Mouse (Mus musculus): ENCODE results near the gene Il1rn.

Il1rn gene

DNA sequence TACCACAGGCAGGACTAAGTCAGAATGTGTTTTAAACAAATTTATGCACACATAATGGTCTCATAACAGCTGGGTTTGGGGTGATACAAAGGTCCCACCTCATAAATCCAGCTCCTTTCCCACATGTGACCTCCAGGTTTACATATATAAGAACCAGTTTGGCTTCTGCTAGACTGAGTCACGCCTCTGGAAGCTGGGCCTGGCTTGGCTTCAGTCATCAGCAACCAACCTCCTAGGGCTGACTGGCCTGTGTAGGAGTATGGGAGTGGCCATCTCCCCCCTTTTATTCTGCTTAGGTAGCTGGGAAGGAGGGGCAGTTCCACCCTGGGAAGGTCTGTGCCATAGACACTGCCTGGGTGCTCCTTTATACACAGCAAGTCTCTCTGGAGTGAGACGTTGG is at the start of gene Il1rn:
TSS of gene Il1rn (plus strand) at position 309 of the 400 bp plus-strand sequence.
- no peak for DNase-seq (ENCODE audit: low spot score in 2 of 2)

DNA sequence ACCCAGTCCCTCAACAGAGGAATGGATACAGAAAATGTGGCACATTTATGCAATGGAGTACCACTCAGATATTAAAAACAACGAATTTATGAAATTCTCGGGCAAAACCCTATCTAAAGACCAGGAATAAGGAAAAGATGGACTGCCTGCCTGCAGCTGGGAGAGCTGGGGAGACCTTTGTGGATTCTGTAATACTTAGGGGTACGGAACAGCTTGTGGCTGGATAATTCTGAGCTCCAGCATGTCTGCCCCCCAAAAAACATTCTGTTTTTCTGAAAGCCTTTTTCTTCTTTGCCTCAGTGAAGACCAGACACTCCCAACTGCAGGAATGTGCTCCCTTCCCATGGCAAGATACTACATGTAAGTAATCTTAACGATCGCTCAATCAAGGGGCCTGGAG is 45.8 kb upstream of the Il1rn start, which contains the start of gene Il1f10:
TSS of gene Il1f10 (plus strand) at position 301 of the 400 bp plus-strand sequence.
- no peak for DNase-seq (ENCODE audit: low spot score in 2 of 2)

DNA sequence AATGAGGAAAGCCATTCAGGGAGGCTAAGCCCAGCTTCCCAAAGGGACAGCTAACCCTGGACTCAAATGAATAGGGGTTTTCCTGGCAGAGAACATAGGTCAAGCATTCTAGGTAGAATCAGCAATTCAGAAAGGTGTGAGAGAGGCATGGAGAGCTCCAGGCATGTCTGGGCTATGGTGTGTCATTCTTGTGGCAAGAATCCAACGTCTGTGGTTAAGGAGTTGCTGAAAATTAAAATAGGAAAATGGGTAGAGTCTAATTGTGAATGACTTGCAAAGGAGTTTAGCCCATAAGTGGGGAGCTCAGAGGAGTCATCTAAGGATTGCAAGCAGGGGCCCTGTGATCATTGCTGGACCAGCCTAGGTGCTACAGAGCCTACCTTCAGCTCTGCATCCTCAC is 42.0 kb upstream of the Il1rn start:
- no peak for DNase-seq (ENCODE audit: low spot score in 2 of 2)

DNA sequence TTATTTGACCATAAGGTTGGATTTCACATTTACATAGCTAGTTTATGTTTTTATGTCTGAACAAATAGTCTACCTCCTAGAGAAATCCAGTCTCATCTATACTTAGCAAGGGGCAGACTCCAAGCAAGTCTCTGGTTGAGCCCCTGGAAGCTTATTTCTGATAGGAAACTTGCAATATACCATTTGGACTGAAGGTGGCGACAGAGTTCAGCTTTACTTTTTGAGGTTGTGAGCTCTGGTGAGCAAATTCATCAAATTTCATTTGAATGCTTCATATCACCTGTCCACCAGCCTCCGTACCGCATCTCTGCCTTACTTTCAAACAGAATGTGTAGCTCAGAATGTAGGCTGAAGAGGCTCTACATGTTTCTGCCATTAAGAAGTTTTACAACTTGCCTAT is 39.8 kb upstream of the Il1rn start:
- no peak for DNase-seq (ENCODE audit: low spot score in 2 of 2)

DNA sequence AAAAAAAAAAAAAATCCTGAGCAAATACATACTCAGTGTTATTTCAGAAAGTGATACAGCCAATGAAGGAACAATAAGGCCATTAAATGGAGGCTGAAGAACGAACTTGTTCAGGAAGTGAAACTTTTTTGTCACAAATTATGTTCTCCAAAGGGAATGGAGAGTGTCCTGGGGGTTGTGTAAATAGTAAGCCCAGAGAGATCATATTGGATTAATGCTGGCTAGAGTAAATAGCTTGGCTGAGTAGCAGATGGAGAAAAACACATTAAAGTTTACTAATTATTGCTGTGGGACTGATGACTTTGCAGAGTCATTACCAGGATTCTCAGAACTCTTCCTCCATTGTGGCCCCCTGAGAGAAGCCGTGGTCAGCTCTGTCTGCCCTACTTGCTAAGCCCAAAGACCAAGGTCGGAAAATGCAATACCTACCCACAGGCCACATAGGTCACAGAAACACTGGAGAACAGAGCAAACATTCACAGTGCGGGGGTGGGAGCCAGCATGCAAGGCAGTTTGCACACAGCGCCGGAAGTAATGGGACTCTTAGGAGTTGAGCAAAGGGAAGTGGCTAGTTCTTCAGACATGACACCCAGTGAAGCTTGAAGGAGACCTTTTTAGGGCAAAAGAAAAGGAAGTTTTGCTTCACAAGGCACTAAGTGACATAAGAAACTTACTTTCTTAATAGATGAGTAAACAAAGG is 25.2 kb upstream of the Il1rn start:
- no peak for DNase-seq (ENCODE audit: low spot score in 2 of 2)

DNA sequence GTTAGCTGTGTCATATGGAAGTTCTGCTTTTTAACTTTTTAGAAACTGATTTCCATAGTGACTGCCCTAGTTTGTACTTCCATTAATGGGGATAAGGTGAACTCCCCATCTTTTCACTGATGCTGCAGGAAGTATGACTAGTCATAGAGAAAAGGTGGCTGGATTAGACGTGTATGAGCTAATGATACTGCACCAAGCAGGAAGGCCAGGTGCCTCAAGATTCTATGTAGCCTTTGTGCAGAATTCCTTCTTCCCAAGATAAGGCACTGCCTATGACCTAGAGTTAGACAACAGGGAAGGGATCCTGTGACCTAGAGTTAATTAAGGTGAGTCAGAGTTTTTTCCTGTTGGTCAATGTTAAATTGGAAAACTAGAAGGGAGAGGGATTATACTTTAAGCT is 19.7 kb upstream of the Il1rn start:
- DNase-seq (ENCODE audit: low spot score in 2 of 2) = no peak

DNA sequence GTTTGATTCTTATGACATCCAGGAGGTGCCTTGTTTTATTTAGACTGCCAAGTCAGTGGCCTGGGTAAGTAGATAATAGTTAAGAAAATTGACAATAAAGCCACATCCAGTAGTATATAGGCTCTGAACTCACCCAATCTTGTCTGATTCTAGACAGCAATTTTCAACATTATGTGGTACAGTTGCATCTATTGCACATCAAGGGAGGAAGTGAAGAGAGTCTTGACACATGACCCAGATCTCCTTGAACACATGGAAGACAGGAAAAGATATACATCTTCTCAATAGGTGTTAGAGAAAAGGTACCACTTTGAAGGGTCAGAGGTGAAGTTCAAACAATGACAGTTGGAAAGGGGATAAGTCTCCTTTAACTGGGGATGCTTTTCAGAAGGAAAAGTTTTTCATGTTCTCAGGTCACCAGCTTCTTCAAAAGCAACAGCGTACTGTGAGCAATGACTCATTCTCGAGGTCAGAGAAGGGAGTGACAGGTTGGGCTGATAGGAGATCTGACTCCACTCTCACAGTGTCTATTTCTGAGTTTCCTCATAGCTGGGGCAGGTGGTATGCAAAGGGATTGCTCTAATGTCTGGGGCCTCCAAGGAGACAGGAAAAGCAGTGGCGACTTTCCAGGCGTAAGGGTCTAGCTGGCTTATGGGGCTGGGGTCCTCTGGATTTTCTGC is 18.6 kb upstream of the Il1rn start:
- DNase-seq (ENCODE audit: low spot score in 2 of 2) = no peak

DNA sequence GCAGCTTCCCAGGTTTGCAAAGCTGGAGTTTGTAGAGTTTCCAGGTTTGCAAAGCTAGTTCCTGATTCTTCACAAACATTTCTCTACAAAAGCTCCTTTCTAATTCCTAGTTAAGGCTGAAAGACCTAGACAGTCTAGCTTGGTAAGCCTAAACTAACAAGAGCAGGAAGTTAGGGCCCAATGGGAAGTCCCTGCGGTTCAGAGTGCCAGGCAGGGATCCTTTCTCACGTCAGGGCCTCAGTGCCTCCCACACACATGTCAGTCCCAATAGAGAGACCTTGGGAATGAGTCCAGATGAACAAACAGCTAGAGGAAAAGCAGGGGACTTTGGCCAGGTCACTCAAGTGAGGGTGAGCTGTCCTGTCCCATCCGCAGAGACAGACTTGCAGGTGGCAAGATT is 1.3 kb upstream of the Il1rn start:
- DNase-seq (ENCODE audit: low spot score in 2 of 2) = no peak

DNA sequence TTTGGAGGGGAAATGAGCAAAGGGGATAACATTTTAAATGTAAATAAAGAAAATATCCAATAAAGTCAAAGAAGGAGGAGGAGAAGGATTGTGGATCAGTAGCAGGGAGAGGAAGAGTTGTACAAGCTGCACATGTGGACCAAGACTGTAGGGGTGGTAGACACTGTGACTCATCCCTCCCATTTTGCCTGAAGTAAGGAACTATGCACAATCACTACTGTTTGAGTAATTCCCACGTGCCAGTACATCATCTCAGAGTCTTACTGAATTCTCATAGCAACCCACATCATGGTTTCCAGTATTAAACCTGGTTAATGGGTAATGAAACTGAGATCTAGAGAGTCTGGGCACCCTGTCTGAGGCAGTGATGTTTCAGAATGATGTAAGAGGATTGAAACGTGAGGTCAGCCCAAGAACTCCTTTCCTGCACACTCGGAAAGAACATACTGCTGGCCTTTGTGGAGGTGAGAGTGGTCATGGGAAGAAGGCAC is 4.8 kb downstream of the Il1rn start:
- DNase-seq (ENCODE audit: low spot score in 2 of 2) = no peak

DNA sequence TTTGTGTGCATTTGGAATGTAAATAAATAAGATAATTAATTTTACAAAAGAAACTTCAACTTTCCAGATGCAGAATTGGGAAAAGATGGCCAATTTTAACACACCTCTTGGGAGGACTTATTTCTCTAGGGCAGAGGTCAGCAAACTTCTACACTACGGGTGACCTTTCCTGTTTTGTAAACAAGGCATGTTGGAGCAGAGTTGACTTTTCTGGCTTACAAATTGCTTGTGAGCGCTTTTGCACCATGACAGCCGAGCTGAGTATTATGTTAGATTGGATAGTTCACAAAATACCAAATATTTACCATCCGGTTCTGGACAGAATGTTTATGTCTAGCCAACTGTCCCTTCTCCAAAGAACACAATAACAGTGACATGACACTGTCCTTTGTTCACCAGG is 8.0 kb downstream of the Il1rn start:
- no peak for DNase-seq (ENCODE audit: low spot score in 2 of 2)

DNA sequence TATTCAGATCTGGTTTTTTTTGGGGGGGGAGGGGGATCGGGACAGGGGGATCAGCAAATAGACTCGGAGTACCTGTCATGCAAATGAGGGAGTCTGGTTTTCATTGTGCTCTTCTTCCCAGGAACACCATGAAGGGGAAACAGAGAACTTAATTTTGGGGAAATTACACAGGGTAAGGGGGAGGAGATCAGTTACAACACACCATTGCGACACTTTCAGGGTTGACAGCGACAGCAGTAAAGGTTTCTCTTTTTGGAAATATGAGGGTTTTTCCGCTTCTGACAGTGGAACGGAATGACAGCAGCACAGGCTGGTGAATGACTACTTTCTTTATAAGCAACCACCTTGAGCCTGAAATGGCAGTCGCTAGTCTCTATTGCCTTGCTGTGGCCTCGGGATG is 8.4 kb downstream of the Il1rn start:
- DNase-seq (ENCODE audit: low spot score in 2 of 2) = no peak

DNA sequence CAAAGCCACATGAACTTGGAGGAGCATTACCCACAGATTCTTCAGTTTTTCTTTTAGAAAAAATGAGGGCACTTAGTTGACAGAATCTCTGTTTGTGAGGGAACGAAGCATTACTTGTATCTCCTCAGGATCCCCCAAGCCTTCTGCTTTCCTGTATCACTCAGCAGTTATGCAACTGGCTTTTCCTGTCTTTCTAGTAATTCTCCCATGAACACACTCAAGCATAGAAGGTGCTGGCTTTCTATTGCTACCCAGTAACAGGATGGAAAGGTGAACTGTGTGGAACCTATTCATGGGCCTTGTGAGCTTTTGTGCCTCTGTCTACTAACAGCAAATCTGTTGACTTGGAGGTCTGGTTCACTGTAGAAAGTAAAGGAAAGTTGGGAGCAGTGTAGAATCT is 11.3 kb downstream of the Il1rn start:
- no peak for DNase-seq (ENCODE audit: low spot score in 2 of 2)

DNA sequence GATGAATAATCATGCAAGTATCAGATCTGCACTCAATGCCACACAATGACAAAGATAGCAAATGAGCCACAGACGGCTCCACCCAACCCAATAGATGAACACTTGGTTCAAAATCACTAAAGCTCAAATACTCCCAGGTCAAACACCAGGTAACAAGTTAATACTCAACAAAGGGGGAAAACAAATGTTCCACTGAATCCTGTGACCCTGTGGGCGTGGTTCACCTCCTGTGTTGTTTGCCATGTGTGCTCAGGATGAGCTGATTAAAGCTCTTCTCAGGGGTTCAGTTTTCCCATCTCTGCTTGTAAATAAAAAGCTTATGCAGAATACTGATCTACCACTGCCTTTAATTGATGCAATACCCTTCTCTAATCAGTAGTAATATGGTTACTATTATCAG is 14.5 kb downstream of the Il1rn start:
- no peak for DNase-seq (ENCODE audit: low spot score in 2 of 2)

DNA sequence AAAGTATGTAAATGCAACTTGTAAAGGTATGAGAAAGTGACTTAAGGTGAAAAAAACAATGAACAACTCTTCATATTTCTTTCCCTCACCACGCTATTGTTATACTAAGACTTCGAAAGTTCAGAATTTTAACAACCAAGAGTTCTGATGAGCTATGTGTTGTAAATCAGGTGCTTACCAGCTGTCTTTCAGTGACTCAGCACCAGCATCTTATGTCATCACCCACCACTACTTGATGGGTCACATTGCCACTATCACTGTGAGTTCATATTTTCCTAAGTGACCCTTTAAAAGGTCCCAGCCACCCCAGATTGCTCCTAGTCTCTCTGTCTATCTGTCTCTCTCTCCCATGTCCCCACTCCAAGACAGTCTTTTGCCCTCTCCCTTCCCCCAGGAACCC is 16.4 kb downstream of the Il1rn start:
- no peak for DNase-seq (ENCODE audit: low spot score in 2 of 2)

DNA sequence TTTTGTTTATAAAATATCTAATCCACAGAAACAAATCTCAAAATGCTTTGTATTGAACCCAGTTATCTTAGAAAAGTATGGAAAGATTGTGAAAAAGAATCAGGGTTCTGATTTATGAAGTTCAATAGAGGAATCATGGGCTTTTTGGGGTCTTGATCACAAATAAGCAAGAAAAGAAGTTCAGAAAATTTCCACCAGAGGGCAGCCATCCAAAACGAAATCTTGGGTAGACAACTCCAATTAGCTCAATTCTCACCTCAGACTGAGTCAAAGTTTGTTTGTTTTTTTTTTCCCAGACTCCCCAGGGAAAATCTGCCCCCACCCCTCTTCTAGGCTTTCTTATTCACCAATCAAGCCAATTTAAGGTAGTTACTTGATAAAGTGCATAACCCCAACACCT is 21.0 kb downstream of the Il1rn start:
- no peak for DNase-seq (ENCODE audit: low spot score in 2 of 2)

DNA sequence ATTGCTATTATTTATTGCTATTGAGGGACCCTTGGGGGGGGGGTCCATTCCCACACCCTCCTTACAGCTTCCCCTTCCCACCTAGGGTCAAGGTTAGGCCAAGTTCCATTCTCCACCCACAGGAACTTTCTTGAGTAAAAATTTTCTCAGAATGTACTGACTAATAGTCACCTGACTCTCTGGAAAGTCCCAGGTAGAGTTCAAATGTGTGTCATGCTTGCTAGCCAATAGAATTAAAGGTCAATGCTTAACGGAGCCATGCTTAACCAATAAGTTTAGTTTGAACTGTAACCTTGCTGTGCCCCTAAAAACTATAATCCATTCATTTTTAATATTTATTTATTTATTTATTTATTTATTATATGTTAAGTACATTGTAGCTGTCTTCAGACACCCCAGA is 22.7 kb downstream of the Il1rn start:
- DNase-seq (ENCODE audit: low spot score in 2 of 2) = no peak

DNA sequence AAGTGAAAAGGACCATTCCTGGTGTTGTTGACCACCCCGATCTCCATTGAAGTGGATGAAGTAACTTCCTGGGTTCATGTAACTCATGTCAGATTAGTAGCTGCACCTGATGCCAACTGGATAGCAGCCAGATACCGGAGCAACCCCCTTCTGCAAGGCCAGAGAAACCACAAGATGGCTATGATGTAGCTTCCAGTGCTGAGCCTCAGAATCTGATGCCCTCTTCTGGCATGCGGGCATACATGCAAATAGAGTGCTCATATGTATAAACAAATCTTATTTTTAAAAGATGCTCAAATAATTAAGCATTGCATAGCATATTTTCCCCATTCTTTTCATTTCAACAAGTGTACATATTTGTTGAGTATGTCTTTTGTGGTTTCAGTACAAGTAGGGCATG is 27.2 kb downstream of the Il1rn start:
- peak in 1 of 2 experiments; percentile 4 for DNase-seq (ENCODE audit: low spot score in 2 of 2)

DNA sequence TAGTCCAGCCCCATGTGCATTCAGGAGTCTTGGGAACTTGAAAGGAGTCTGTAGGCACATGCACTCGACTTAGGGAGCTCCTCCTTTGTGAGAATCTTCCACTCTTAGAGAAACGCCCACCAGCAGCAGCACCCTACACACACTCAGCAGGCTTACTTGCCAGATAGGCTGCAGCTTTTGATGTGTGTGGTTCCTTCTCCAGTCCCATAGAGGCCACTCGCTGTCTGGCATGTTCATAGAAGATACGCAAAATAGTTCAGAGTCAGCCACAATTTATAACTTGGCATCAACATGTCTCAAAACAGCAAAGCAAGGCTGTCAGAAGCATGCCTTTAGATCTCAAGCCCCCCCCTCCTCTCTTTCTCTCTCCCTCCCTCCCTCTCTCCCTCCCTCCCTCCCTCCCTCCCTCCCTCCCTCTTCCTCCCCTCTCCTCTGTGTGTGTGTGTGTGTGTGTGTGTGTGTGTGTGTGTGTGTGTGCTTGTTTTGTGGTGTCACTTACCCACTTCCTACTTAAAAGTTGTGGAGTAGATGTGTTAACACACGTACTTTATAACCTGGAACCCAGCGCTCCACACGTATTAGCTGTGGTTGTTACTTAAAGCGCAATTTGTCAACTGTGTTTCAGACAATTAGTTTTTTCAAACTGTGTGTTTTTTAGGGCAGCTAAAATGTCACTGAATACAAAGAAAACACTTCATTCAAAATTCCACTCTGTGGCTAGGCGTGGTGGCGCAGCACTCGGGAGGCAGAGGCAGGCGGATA is 29.7 kb downstream of the Il1rn start:
- DNase-seq (ENCODE audit: low spot score in 2 of 2) = no peak

DNA sequence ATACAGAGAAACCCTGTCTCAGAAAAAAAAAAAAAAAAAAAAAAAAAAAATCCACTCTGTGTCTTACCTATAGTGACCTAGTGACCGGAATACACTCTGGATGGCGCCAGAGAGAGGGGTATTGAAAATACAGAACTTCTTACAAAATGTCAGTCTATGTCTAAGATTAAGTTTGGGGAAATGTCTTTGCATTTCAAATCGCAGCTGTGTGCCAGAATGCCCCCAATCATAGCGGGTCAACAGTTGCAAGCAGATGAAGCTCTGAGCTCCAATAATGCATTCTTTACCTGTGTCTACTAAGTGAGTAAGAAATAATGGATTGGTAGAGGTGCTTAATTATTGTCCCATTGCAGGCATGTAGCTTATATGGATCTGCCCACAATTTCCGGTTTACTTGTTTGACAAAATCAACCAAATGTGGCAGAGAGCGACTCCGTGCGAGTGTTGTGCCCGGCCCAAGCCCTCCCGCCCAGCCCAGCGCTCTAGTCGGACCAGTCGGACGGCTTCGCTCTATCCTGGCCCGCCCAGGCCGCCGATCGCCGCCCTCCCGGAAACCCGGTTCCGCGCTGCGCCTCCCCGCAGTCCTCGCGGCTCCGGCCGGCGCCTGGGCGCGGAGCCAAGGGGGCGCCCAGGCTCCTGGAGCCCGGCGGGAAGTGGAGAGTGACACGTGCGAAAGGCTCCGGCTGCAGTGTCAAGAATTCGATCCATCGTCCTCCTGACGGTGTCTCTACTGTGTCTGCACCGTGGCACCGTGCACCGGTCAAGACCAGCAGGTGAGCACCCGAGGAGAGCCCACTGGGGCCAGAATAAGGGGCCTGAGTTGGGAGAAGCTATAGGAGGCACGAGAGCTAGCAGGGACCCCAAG is 30.6 kb downstream of the Il1rn start, which contains the start of gene Psd4:
TSS of gene Psd4 (plus strand) at position 551 of the 865 bp plus-strand sequence.
- DNase-seq (ENCODE audit: low spot score in 2 of 2) = peak; percentile 77 to 78

DNA sequence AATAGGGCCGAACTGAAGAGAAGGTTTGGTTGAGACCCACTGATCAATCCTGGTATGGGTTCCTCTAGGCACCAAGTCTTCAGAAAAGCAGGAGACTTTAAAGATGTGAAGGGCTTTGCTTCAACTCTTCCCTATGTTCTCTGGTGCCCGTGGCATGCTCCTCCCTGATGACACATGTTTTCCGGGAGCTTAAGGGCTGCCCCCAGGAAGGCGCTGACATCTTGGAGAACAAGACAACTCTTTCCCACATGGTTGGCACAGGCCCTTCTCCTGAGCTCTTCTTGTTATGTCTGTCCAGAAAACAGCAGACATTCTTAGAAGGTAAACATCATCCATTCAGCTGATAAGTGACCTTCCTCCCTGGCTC is 31.2 kb downstream of the Il1rn start:
- no peak for DNase-seq (ENCODE audit: low spot score in 2 of 2)

DNA sequence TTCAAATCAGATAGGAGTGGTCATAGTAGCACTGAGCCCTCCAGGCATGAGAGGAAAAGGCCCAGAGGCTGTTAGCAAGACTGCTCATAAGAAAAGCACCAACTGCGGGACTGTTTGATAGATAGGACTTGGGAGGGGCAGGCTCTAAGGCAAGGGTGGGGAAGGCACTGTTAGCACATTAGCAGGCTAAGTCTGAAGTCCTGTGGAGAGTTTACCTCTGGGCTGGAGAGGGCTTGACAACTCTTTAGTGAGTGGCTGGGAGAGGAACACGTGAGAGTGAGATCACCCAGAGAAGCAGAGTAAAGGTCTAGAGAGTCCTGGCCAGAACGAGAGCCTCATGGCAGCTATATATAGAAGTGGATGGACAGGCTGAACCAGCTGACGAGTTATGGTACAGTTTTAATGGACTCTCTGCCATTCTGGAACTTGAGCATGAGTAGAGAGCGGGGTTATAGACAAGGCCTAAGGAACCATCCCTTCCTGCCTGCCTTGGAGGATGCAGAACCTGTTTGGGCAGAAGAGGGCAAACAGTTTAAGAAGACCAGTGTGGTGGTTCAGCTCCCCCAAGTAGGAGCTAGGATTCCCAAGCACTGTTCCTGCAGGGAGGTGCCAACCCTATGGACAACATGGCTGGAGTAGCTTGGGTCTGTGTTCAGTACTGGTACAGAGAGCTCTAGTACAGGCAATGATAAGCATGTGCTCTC is 42.2 kb downstream of the Il1rn start:
- DNase-seq (ENCODE audit: low spot score in 2 of 2) = no peak
